Mouse (Mus musculus) MEL (cell line): ENCODE results near the gene Atxn7l1.

Experiments used
- EP300 ChIP-seq, 2 experiments: IDR thresholded peaks; 2 replicates each; pipeline ENCODE4 v1.6.1; 2011; ENCODE audit warnings: improper control_type of control experiment in 2 of 2, low read length in 2 of 2, low read depth in 1 of 2, mild to moderate bottlenecking in 1 of 2
- GATA1 ChIP-seq: IDR thresholded peaks from 2 replicates; pipeline ENCODE4 v1.6.1; 2011; ENCODE audit warnings: low read depth, low read length, improper control_type of control experiment
- MAZ ChIP-seq: IDR thresholded peaks from 2 replicates; pipeline ENCODE4 v1.6.1; 2012; ENCODE audit warnings: low read depth, mild to moderate bottlenecking, inconsistent platforms, low read length, improper control_type of control experiment
- POLR2A ChIP-seq, 2 experiments: IDR thresholded peaks; 2 replicates each; pipeline ENCODE4 v1.6.1; 2011 to 2012; ENCODE audit warnings: low read length in 2 of 2, mild to moderate bottlenecking in 2 of 2, control low read depth in 1 of 2, improper control_type of control experiment in 1 of 2, low read depth in 1 of 2, moderate library complexity in 1 of 2; ENCODE audit not compliant: control insufficient read depth in 1 of 2, insufficient read depth in 1 of 2, poor library complexity in 1 of 2

- TF ChIP-seq POLR2A (IDR thresholded peaks at IDR 0.05; ENCODE audit: control insufficient read depth in 1 of 2, insufficient read depth in 1 of 2, low read depth in 1 of 2, low read length in 2 of 2, poor library complexity in 1 of 2) = no peak
- TF ChIP-seq EP300 (IDR thresholded peaks at IDR 0.05; ENCODE audit: low read depth in 1 of 2, low read length in 2 of 2) = no peak
- TF ChIP-seq MAZ = no peak
- TF ChIP-seq GATA1 = no peak
Observed at GRCm38 (mm10) chr12:33404996-33405395, 257.5 kb downstream of the Atxn7l1 start.
